Mouse (Mus musculus): ENCODE data around the gene Acaa1a. TPM values are rescaled to one million over a fixed set of nuclear protein-coding genes. Genes with fewer than 3 reads are reported as not detected.

Gene Acaa1a
- polyA plus RNA-seq, 1 experiment, result 50.9 TPM

- no peak for TF ChIP-seq CEBPB (IDR thresholded peaks at IDR 0.05; ENCODE audit: low read depth)
- TF ChIP-seq CTCF (IDR thresholded peaks at IDR 0.05; ENCODE audit: control insufficient read depth, insufficient read depth, insufficient read length), result no peak
- no peak for TF ChIP-seq MAX (IDR thresholded peaks at IDR 0.05)
- no peak for TF ChIP-seq USF1 (IDR thresholded peaks at IDR 0.05; ENCODE audit: low read depth)
- TF ChIP-seq MYOD1 (IDR thresholded peaks at IDR 0.05; ENCODE audit: control insufficient read depth, insufficient read length, low read depth), result no peak
- no peak for TF ChIP-seq MYOG (IDR thresholded peaks at IDR 0.05; ENCODE audit: control insufficient read depth, extremely low read depth, insufficient read length)
- TF ChIP-seq FOSL1 (IDR thresholded peaks at IDR 0.05; ENCODE audit: insufficient read depth, low read length, poor library complexity, severe bottlenecking), result no peak
- Histone ChIP-seq H3K36me3 (ENCODE audit: control insufficient read depth, insufficient read depth) (no peaks in the 10 kb centered on the region), H3K79me3 (ENCODE audit: low read depth) (no peaks in the 10 kb centered on the region), H3K4me3 (ENCODE audit: insufficient read depth, poor library complexity, severe bottlenecking) (no peak overlapping the region), H3ac (ENCODE audit: control insufficient read depth, insufficient read length, low read depth) (no peak overlapping the region), H3K79me2 (ENCODE audit: control insufficient read depth, insufficient read depth) (no peaks in the 10 kb centered on the region), H3K27me3 (ENCODE audit: control insufficient read depth, insufficient read depth, insufficient read length) (no peaks in the 10 kb centered on the region)
These were observed 9.1 kb upstream of the Acaa1a start for GRCm38 (mm10) chr9:119330186-119330963.

DNA sequence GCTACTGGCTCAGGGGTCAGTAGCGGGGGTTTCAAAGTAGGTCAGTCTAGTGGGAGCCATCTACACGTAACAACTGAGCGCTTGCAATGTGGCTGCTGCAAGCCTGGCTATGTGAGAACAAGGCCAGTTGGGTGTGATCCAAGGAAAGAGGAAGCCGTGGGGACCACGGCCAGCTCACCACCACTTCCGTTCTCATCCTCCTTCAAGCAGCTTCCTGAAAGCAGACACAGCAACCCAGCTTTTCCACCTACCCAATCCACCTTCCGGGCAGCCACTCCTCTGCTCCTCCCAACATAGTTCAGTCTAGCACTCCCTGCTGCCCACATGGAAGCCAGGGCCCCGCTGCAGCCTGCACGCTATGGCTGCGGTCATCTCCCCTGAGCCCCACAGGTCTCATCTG lies 5.2 kb upstream of the Acaa1a start:
- Histone ChIP-seq H3K27me3 (ENCODE audit: control insufficient read depth, insufficient read depth, insufficient read length) (no peaks in the 10 kb centered on the region), H3ac (ENCODE audit: control insufficient read depth, insufficient read length, low read depth) (no peak overlapping the region), H3K79me2 (ENCODE audit: control insufficient read depth, insufficient read depth) (peaks cover 5% of the 10 kb centered on the region), H3K79me3 (ENCODE audit: low read depth) (peaks cover 5% of the 10 kb centered on the region), H3K4me3 (ENCODE audit: insufficient read depth, poor library complexity, severe bottlenecking) (no peak overlapping the region), H3K36me3 (ENCODE audit: control insufficient read depth, insufficient read depth) (no peaks in the 10 kb centered on the region)
- TF ChIP-seq USF1 (IDR thresholded peaks at IDR 0.05; ENCODE audit: low read depth) (no peak), FOSL1 (IDR thresholded peaks at IDR 0.05; ENCODE audit: insufficient read depth, low read length, poor library complexity, severe bottlenecking) (no peak), MYOG (IDR thresholded peaks at IDR 0.05; ENCODE audit: control insufficient read depth, extremely low read depth, insufficient read length) (no peak), CTCF (IDR thresholded peaks at IDR 0.05; ENCODE audit: control insufficient read depth, insufficient read depth, insufficient read length) (no peak), MAX (IDR thresholded peaks at IDR 0.05) (no peak), CEBPB (IDR thresholded peaks at IDR 0.05; ENCODE audit: low read depth) (no peak)

- Histone ChIP-seq H3K4me3 (ENCODE audit: insufficient read depth, poor library complexity, severe bottlenecking) (no peak overlapping the region), H3K79me3 (ENCODE audit: low read depth) (peaks cover 5% of the 10 kb centered on the region), H3K27me3 (ENCODE audit: control insufficient read depth, insufficient read depth, insufficient read length) (no peaks in the 10 kb centered on the region), H3ac (ENCODE audit: control insufficient read depth, insufficient read length, low read depth) (no peak overlapping the region), H3K36me3 (ENCODE audit: control insufficient read depth, insufficient read depth) (no peaks in the 10 kb centered on the region), H3K79me2 (ENCODE audit: control insufficient read depth, insufficient read depth) (peaks cover 7% of the 10 kb centered on the region)
- TF ChIP-seq MAX (IDR thresholded peaks at IDR 0.05), result no peak
- TF ChIP-seq MYOD1 (IDR thresholded peaks at IDR 0.05; ENCODE audit: control insufficient read depth, insufficient read length, low read depth), result no peak
- no peak for TF ChIP-seq CEBPB (IDR thresholded peaks at IDR 0.05; ENCODE audit: low read depth)
- no peak for TF ChIP-seq CTCF (IDR thresholded peaks at IDR 0.05; ENCODE audit: control insufficient read depth, insufficient read depth, insufficient read length)
- TF ChIP-seq USF1 (IDR thresholded peaks at IDR 0.05; ENCODE audit: low read depth), result no peak
- no peak for TF ChIP-seq FOSL1 (IDR thresholded peaks at IDR 0.05; ENCODE audit: insufficient read depth, low read length, poor library complexity, severe bottlenecking)
- no peak for TF ChIP-seq MYOG (IDR thresholded peaks at IDR 0.05; ENCODE audit: control insufficient read depth, extremely low read depth, insufficient read length)
These were observed 4.6 kb upstream of the Acaa1a start for GRCm38 (mm10) chr9:119334834-119335233.

- Histone ChIP-seq H3K36me3 (ENCODE audit: control insufficient read depth, insufficient read depth) (no peaks in the 10 kb centered on the region), H3K27me3 (ENCODE audit: control insufficient read depth, insufficient read depth, insufficient read length) (no peaks in the 10 kb centered on the region), H3K79me3 (ENCODE audit: low read depth) (peaks cover 5% of the 10 kb centered on the region), H3ac (ENCODE audit: control insufficient read depth, insufficient read length, low read depth) (no peak overlapping the region), H3K4me3 (ENCODE audit: insufficient read depth, poor library complexity, severe bottlenecking) (no peak overlapping the region), H3K79me2 (ENCODE audit: control insufficient read depth, insufficient read depth) (peaks cover 7% of the 10 kb centered on the region)
- no peak for TF ChIP-seq MAX (IDR thresholded peaks at IDR 0.05)
- no peak for TF ChIP-seq CEBPB (IDR thresholded peaks at IDR 0.05; ENCODE audit: low read depth)
- TF ChIP-seq MYOG (IDR thresholded peaks at IDR 0.05; ENCODE audit: control insufficient read depth, extremely low read depth, insufficient read length), result no peak
- no peak for TF ChIP-seq FOSL1 (IDR thresholded peaks at IDR 0.05; ENCODE audit: insufficient read depth, low read length, poor library complexity, severe bottlenecking)
- no peak for TF ChIP-seq MYOD1 (IDR thresholded peaks at IDR 0.05; ENCODE audit: control insufficient read depth, insufficient read length, low read depth)
- no peak for TF ChIP-seq CTCF (IDR thresholded peaks at IDR 0.05; ENCODE audit: control insufficient read depth, insufficient read depth, insufficient read length)
- no peak for TF ChIP-seq USF1 (IDR thresholded peaks at IDR 0.05; ENCODE audit: low read depth)
These were observed 3.9 kb upstream of the Acaa1a start for GRCm38 (mm10) chr9:119335571-119335970.

DNA sequence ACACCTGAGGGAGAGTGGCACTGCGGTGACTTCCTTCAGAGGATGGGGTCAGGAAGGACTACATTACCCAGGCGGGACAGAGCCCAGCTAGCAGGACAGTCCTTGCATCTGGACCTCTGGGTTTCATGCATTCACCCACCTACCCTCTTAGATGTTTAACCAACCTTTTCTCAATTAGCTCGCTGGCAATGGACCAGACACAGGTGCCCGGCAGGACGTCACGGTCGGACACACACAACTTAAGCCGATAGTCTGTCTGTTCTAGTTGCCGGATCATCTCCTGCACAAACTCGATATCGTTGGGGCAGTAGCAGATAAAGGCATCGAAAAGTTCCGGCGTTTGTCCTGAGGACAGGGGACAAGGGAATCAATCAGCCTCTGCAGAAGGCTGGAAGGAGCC lies 1.6 kb upstream of the Acaa1a start:
- Histone ChIP-seq H3K79me3 (ENCODE audit: low read depth) (peaks cover 5% of the 10 kb centered on the region), H3K79me2 (ENCODE audit: control insufficient read depth, insufficient read depth) (peaks cover 7% of the 10 kb centered on the region), H3K36me3 (ENCODE audit: control insufficient read depth, insufficient read depth) (no peaks in the 10 kb centered on the region), H3K4me3 (ENCODE audit: insufficient read depth, poor library complexity, severe bottlenecking) (no peak overlapping the region), H3ac (ENCODE audit: control insufficient read depth, insufficient read length, low read depth) (no peak overlapping the region), H3K27me3 (ENCODE audit: control insufficient read depth, insufficient read depth, insufficient read length) (no peaks in the 10 kb centered on the region)
- TF ChIP-seq FOSL1 (IDR thresholded peaks at IDR 0.05; ENCODE audit: insufficient read depth, low read length, poor library complexity, severe bottlenecking), result no peak
- TF ChIP-seq CTCF (IDR thresholded peaks at IDR 0.05; ENCODE audit: control insufficient read depth, insufficient read depth, insufficient read length), result no peak
- TF ChIP-seq MYOG (IDR thresholded peaks at IDR 0.05; ENCODE audit: control insufficient read depth, extremely low read depth, insufficient read length), result no peak
- no peak for TF ChIP-seq MAX (IDR thresholded peaks at IDR 0.05)
- TF ChIP-seq MYOD1 (IDR thresholded peaks at IDR 0.05; ENCODE audit: control insufficient read depth, insufficient read length, low read depth), result no peak
- no peak for TF ChIP-seq CEBPB (IDR thresholded peaks at IDR 0.05; ENCODE audit: low read depth)
- TF ChIP-seq USF1 (IDR thresholded peaks at IDR 0.05; ENCODE audit: low read depth), result no peak
